Mouse (Mus musculus): ENCODE measurements around the gene Timp2.

DNA sequence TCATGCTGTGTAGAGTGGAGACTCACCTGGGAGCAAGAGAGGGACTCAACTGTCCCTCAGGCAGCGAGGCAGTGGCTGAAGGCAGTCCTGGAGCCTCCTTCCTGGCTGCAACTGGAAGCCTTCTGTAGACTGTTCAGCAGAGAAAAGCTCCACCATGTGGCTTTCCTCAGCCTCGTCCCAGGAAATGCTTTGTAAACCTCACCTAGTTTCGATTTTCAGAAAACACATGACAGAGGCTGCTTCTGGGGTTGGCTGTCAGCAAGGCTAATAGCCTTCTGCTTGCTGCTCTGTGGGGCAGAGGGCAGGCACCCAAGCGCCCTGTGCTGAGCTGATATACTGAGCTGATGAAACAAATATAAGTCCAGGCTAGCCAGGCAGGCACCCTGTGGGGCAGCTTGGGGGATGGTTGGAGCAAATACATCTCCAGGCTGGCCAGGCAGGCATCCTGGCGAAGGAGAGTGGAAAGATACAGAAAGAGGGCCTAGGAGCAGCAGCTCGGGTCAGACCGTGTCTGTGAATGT lies 46.3 kb upstream of the Timp2 start, which contains the start of gene Lgals3bp:
- no peak for TF ChIP-seq HCFC1 (IDR thresholded peaks at IDR 0.05; ENCODE audit: borderline replicate concordance, insufficient read depth, low read length)
- TF ChIP-seq CHD2 (IDR thresholded peaks at IDR 0.05; ENCODE audit: low read depth, low read length) = no peak
- no peak for TF ChIP-seq ZC3H11A (IDR thresholded peaks at IDR 0.05; ENCODE audit: borderline replicate concordance, low read depth, low read length)
- no peak for TF ChIP-seq MAFK (IDR thresholded peaks at IDR 0.05; ENCODE audit: insufficient read depth, low read depth, low read length)
